Mouse (Mus musculus) layer of hippocampus, adult 9-10 months (tissue): ENCODE data around the gene Gm11172.
"Not testable (repeated sequence)": the region's sequence is repeated elsewhere in the genome, so short reads cannot be mapped to it uniquely, and the experiment has no call there.

Source experiments
- DNase-seq: peaks from one replicate; pipeline ENCODE4 v3.0.0; 2022; ENCODE audit warnings: low spot score

Gene Gm11172

GRCm38 (mm10) chr16:10834542-10834910 lies 21.8 kb downstream of the Gm11172 start:
- DNase-seq = no peak

GRCm38 (mm10) chr16:10834911-10835587 lies 22.3 kb downstream of the Gm11172 start, which contains the start of gene Rmi2:
Rmi2 (plus strand) TSS chr16:10835059.
- peak; percentile 33 for DNase-seq

DNA sequence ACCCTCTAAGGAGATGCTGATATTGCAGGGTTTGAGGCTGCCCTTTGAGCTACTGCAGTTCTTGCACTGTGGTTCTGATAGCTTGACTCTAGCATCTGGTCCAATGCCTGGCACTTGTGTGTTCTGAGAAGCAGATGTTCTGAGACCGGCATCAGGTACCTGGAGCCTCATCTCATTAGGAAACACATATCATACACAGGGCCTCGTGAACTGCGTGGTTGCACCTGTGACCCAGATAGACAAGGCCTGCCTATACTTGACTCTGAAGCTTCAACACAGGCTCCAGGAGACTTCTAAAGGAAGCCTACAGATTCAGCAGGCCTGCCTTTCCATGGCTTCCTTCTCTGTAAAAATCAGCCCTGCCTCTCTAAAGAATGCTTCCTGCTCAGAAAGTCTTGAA lies 23.7 kb downstream of the Gm11172 start:
- DNase-seq = no peak

GRCm38 (mm10) chr16:10837250-10837649 lies 24.5 kb downstream of the Gm11172 start:
- no peak for DNase-seq

- DNase-seq = no peak
Observed at GRCm38 (mm10) chr16:10837903-10838302, 25.2 kb downstream of the Gm11172 start.

DNA sequence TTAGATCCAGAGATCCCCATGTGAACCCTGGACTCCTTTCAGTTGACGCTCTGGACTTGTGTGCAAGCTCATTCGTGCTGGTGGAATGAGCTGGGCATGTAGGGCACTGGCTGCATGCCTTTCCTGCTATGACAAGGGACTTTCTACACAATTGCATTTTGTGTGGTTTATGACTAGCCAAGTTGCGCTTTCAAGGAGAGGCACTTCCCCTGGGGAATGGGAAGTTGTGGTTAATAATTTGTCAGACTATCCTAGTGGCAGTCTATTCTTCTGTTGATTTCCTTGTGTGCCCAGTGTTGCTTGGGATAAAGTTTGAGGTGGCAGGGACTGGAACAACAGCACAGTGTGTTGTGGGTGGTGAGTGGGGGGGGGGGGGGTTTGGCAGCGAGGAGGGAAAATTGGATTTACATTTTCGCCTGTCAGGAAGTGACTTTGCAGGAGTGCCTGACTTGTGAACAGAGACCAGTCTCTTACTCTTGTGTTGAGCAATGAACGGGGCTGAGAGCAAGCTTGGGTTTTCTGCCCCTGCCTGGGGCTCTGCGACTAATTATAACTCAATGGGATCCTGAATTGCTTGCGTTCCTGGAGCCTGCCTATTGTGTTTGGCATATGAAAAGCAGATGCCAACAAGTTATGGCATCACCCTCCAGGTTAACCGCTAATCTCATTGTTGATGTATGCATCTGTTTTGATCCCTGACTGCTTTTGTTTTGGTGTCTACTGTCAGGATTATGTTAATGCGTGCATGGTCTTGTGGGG lies 26.0 kb downstream of the Gm11172 start:
- DNase-seq = no peak

DNA sequence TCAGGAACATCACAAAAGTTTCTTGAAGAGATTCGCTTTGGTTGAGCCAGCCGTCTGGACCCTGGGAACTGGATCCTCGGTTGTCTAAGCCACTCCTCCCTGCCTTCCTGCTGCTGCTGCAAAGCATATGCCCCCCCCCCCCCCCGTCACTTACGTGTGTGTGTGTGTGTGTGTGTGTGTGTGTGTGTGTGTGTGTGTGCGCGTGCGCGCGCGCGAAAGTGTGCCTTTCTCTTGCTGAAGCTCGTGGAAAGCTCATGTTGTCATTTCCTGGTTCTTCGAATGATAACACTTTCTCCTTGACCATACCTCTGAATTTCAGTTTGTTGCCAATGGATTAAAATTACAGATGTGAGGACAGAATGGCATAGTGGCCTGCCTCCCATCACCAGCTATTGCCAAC lies 27.3 kb downstream of the Gm11172 start:
- no peak for DNase-seq

GRCm38 (mm10) chr16:10842282-10842855 lies 29.7 kb downstream of the Gm11172 start:
- DNase-seq = no peak

- no peak for DNase-seq
Observed at GRCm38 (mm10) chr16:10843486-10844318, 31.0 kb downstream of the Gm11172 start.

DNA sequence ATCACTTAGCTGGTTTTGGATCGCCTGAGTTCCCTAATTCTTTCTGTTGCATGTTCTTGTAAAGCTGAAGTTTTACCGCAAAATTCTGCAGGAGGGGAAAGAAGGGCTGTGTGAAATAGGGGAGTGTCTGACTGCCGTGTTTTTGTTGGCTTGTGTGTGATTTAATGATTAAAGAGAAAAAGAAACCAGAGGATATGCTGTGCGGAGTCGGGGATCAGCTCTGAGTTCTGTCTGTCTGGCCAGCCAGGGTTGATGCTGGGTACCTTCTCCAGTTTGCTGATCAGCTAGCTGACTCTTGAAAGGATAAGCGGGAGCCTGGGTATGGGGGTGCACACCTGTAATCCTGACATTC lies 31.6 kb downstream of the Gm11172 start:
- DNase-seq = no peak

GRCm38 (mm10) chr16:10845952-10846351 lies 33.2 kb downstream of the Gm11172 start:
- no peak for DNase-seq

DNA sequence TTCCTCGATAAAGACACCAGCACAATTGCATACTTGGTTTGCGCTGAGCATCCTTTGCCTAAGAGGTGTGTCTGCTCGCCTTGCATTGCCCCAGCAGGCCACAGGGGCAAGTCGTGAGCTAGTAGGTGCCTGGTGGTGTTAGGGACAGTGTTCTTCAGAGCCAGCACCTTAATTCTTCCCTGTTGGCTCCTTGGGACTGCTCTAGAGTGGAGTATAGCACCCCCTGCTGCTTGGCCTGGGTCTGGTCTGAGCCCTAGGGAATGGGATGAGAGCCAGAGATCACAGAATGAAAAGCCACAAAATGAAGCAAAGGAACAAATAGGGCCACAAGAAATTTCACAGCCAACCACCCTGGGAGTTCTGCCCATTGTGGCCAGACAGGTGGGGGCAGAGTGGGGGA lies 33.8 kb downstream of the Gm11172 start:
- DNase-seq = no peak

GRCm38 (mm10) chr16:10849965-10850861 lies 37.5 kb downstream of the Gm11172 start:
- no peak for DNase-seq

GRCm38 (mm10) chr16:10850905-10851304 lies 38.2 kb downstream of the Gm11172 start:
- DNase-seq = no peak

DNA sequence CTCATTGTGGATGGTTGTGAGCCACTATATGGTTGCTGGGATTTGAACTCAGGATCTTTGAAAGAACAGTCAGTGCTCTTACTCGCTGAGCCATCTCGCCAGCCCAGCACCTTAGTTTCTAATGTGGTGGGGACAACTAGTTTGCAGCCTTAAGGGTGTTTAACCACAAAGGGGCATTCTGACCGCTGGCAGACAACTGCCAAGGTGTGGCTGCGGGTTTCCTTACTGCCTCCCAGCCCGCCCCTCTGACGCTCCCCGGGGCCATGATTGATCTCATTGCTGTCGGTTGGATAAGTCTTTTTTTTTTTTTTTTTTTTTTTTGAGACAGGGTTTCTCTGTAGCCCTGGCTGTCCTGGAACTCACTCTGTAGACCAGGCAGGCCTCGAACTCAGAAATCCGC lies 39.5 kb downstream of the Gm11172 start:
- DNase-seq = not testable (repeated sequence)

DNA sequence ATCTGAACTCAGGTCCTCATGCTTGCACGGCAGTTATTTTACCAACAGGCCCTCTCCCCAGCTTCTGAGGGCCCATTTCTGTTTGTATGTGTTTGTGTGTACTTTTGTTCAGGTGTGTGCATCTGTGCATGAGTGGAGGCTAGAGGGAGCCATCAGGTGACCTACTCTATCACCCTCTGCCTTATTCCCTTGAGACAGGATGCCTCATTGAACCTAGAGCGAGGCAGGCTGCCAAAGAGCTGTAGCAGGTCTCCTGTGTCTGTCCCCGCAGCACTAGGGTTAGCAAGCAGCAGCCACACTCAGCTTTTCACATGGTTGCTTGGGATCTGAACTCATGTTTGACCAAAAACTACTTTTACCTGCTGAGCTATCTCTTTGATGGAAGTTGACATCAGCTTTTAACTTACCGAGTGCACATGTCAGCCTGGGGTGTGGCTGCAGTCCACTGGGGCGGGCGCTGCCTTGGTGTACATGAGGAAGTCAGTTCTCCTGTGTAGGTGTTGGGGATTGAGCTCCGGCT lies 47.1 kb downstream of the Gm11172 start:
- DNase-seq = no peak

DNA sequence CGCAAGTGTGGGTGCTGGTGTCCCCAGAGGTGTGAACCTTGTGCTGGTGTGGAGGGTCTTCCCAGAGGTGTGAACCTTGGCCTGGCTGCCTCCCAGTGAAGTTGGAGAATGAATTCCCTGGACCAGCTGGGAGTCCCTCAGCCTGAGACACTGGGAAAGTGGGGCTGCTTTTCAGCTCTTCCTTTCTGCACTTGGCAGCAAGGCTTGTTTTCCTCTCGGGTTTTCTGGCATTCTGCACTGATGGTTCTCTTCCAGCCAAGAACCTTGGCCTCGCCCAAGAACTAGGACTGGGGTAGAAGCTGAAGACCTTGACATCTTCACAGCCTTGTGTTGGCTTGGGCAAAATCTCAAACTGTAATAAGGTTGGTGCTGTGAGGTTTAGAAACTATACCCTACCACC lies 48.7 kb downstream of the Gm11172 start:
- no peak for DNase-seq
